Mouse (Mus musculus) spleen, adult 12 weeks (tissue): Measurements from ENCODE around the gene Pnpo.

Experiments used
- DNase-seq: peaks from one replicate; pipeline ENCODE4 v3.0.0; 2022; ENCODE audit warnings: low spot score

Gene Pnpo

GRCm38 (mm10) chr11:96937549-96938425, 6.0 kb downstream of the Pnpo start:
- DNase-seq = no peak

GRCm38 (mm10) chr11:96935872-96936650, 7.7 kb downstream of the Pnpo start:
- no peak for DNase-seq

- no peak for DNase-seq
Observed at GRCm38 (mm10) chr11:96934921-96935356, 8.8 kb downstream of the Pnpo start.

- DNase-seq = no peak
Observed at GRCm38 (mm10) chr11:96933562-96934276, 10.1 kb downstream of the Pnpo start.

- DNase-seq = no peak
Observed at GRCm38 (mm10) chr11:96931327-96932062, 12.3 kb downstream of the Pnpo start.

GRCm38 (mm10) chr11:96929766-96930331, 13.9 kb downstream of the Pnpo start:
- DNase-seq = no peak

GRCm38 (mm10) chr11:96929096-96929765, 14.6 kb downstream of the Pnpo start:
- DNase-seq = no peak

GRCm38 (mm10) chr11:96928691-96929090, 15.1 kb downstream of the Pnpo start:
- no peak for DNase-seq

- DNase-seq = no peak
Observed at GRCm38 (mm10) chr11:96928088-96928487, 15.7 kb downstream of the Pnpo start, which contains the start of gene Prr15l. Gene Prr15l (plus strand): TSS chr11:96928104.

GRCm38 (mm10) chr11:96926587-96926986, 17.2 kb downstream of the Pnpo start:
- no peak for DNase-seq

GRCm38 (mm10) chr11:96925469-96926148, 18.2 kb downstream of the Pnpo start:
- no peak for DNase-seq

- DNase-seq = no peak
Observed at GRCm38 (mm10) chr11:96924861-96925260, 18.9 kb downstream of the Pnpo start.

GRCm38 (mm10) chr11:96919003-96919402, 24.8 kb downstream of the Pnpo start:
- no peak for DNase-seq

- peak; percentile 57 for DNase-seq
Observed at GRCm38 (mm10) chr11:96917415-96917814, 26.4 kb downstream of the Pnpo start.

- no peak for DNase-seq
Observed at GRCm38 (mm10) chr11:96916885-96917396, 26.8 kb downstream of the Pnpo start.

- peak; percentile 100 for DNase-seq
Observed at GRCm38 (mm10) chr11:96916044-96916884, 27.5 kb downstream of the Pnpo start, which contains the start of gene Cdk5rap3. Gene Cdk5rap3 (minus strand): TSS chr11:96916496.

GRCm38 (mm10) chr11:96912682-96913081, 31.1 kb downstream of the Pnpo start:
- DNase-seq = no peak

- peak; percentile 49 for DNase-seq
Observed at GRCm38 (mm10) chr11:96910003-96910402, 33.8 kb downstream of the Pnpo start.

- no peak for DNase-seq
Observed at GRCm38 (mm10) chr11:96908594-96908993, 35.2 kb downstream of the Pnpo start.
